Mouse (Mus musculus) thymus, adult 2 months (tissue): ENCODE results near the gene Kcnc3. TPM values are rescaled to one million over a fixed set of nuclear protein-coding genes. Genes with fewer than 3 reads are reported as not detected.

Experiments used
- DNase-seq: peaks from one replicate; pipeline ENCODE4 v3.0.0; 2021
- H3K27ac ChIP-seq: fragments of 200-500 bp; 2 replicates; pipeline ENCODE4 v1.5.1; 2012; ENCODE audit warnings: low read length, control low read depth; ENCODE audit not compliant: control insufficient read depth, insufficient read depth
- H3K27me3 ChIP-seq: fragments of 200-500 bp; 2 replicates; pipeline ENCODE4 v1.6.1; 2012; ENCODE audit warnings: mild to moderate bottlenecking, low read length, moderate library complexity, mixed read lengths; ENCODE audit not compliant: control insufficient read depth, insufficient read depth
- H3K36me3 ChIP-seq: fragments of 200-500 bp; 2 replicates; pipeline ENCODE4 v1.6.1; 2012; ENCODE audit warnings: mild to moderate bottlenecking, low read length, moderate library complexity; ENCODE audit not compliant: control insufficient read depth, insufficient read depth
- H3K4me1 ChIP-seq: fragments of 200-500 bp; replicated peaks from 2 replicates; pipeline ENCODE4 v1.6.1; 2012; ENCODE audit warnings: low read length; ENCODE audit not compliant: control insufficient read depth, insufficient read depth
- H3K4me3 ChIP-seq: fragments of 200-500 bp; 2 replicates; pipeline ENCODE4 v1.5.1; 2012; ENCODE audit warnings: mild to moderate bottlenecking, low read length, control low read depth, moderate library complexity; ENCODE audit not compliant: control insufficient read depth, insufficient read depth
- CTCF ChIP-seq: fragments of 200-500 bp; IDR thresholded peaks from 2 replicates; pipeline ENCODE4 v1.5.1; 2012; ENCODE audit warnings: mild to moderate bottlenecking, control low read depth, low read length, moderate library complexity, borderline replicate concordance; ENCODE audit not compliant: control insufficient read depth, poor library complexity, insufficient read depth; ENCODE audit errors: extremely low read depth
- POLR2A ChIP-seq: fragments of 200-500 bp; IDR thresholded peaks from 2 replicates; pipeline ENCODE4 v1.6.1; 2012; ENCODE audit warnings: mild to moderate bottlenecking, low read length, control low read depth, moderate library complexity; ENCODE audit not compliant: control insufficient read depth, poor library complexity, insufficient read depth; ENCODE audit errors: extremely low read depth
- WGBS: fragments of 180-500 bp; shearing (Covaris S2); methylation state at CpG from one replicate; pipeline ENCODE4 v1.1.7; 2018; 5-methylcytosine and 5-hydroxymethylcytosine counted together
- polyA plus RNA-seq: library from polyadenylated mRNA; depleted of rRNA; stranded (reverse); fragments of >200 nt; gene quantifications from 2 replicates; pipeline ENCODE4 v1.2.3, GENCODE M21; 2012

Kcnc3 gene
- polyA plus RNA-seq, 1 experiment = 1.0 TPM

- Histone ChIP-seq H3K36me3 (peaks cover 19% of the 10 kb centered on the region), H3K27ac (no peak within 1 kb of the TSS; the same call in 1 of the 2 replicates), H3K4me1 (peaks cover 21% of the 10 kb centered on the region), H3K4me3 (peak within 1 kb of the TSS; percentile 84), H3K27me3 (no peaks in the 10 kb centered on the region)
- peak; percentile 100 for DNase-seq
- TF ChIP-seq POLR2A (peak; percentile 36; the same call in 1 of the 2 replicates), CTCF (peak; percentile 84)
- under 1% methylated on average over 43 of the region's 43 CpGs for WGBS
Measured at GRCm38 (mm10) chr7:44548497-44549087, 41.9 kb upstream of the Kcnc3 start, which contains the start of gene Pold1. Gene Pold1 (minus strand): TSS chr7:44548849.

DNA sequence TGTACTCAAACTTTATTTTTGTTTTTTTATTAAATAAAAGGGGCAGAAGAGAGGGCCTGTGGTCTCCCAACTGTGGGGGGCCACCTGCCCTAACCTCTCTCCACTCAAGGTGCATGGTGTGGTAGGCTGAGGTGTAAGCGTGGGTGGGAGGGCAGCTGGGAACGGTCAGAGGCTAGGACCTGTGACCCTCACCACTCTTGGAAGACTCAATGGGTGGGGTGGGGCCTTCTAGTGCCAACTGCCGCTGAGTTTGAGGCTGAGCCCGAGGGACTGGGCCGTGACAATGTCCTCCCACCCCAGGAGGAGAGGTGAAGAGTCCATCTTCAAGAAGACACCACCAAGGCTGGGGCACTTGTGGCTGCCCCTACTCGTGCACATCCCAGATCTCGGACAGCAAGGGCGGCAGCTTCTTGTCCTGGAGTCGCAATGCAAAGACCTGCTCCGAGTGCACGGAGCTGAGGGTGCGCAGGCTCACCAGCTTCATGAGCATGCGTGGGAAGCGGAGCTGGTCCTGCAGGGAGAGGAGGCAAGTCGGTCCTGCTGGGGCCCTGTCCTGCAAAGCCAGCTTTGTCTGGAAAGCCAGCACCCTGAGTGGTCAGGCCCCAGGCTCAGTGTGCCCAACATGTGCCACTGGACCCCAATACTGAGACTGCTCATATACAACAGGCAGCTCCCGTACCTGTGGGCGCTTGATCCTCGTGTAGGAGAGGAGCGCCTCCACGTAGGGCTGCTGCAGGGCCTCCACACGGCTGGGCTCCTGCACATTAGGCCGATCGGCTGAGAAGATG is 40.6 kb upstream of the Kcnc3 start:
- peaks cover 20% of the 10 kb centered on the region for H3K4me1 ChIP-seq
- WGBS = 97% methylated on average over 23 of the region's 23 CpGs
- H3K27me3 ChIP-seq = no peaks in the 10 kb centered on the region
- no peak overlapping the region for H3K4me3 ChIP-seq
- no peak overlapping the region for H3K27ac ChIP-seq
- peaks cover 19% of the 10 kb centered on the region for H3K36me3 ChIP-seq
- DNase-seq = no peak
- no peak for TF ChIP-seq POLR2A
- TF ChIP-seq CTCF = no peak

- TF ChIP-seq POLR2A (no peak), CTCF (no peak)
- H3K4me1 ChIP-seq = peaks cover 20% of the 10 kb centered on the region
- 98% methylated on average over 12 of the region's 12 CpGs for WGBS
- no peaks in the 10 kb centered on the region for H3K27me3 ChIP-seq
- no peak for DNase-seq
- no peak overlapping the region for H3K4me3 ChIP-seq
- peaks cover 19% of the 10 kb centered on the region for H3K36me3 ChIP-seq
- no peak overlapping the region for H3K27ac ChIP-seq
Measured at GRCm38 (mm10) chr7:44550409-44550678, 40.1 kb upstream of the Kcnc3 start.

- peaks cover 20% of the 10 kb centered on the region for H3K4me1 ChIP-seq
- no peak for DNase-seq
- H3K27me3 ChIP-seq = no peaks in the 10 kb centered on the region
- 96% methylated on average over 21 of the region's 21 CpGs for WGBS
- H3K27ac ChIP-seq = no peak overlapping the region
- TF ChIP-seq CTCF (no peak), POLR2A (no peak)
- H3K36me3 ChIP-seq = peaks cover 19% of the 10 kb centered on the region
- H3K4me3 ChIP-seq = no peak overlapping the region
Measured at GRCm38 (mm10) chr7:44551301-44551700, 39.2 kb upstream of the Kcnc3 start.

GRCm38 (mm10) chr7:44551731-44552130 is 38.7 kb upstream of the Kcnc3 start:
- DNase-seq = no peak
- TF ChIP-seq CTCF (no peak), POLR2A (no peak)
- no peak overlapping the region for H3K4me3 ChIP-seq
- peaks cover 19% of the 10 kb centered on the region for H3K4me1 ChIP-seq
- 98% methylated on average over 22 of the region's 22 CpGs for WGBS
- no peak overlapping the region for H3K27ac ChIP-seq
- H3K27me3 ChIP-seq = no peaks in the 10 kb centered on the region
- peaks cover 19% of the 10 kb centered on the region for H3K36me3 ChIP-seq

GRCm38 (mm10) chr7:44552141-44552908 is 38.1 kb upstream of the Kcnc3 start:
- Histone ChIP-seq H3K27me3 (no peaks in the 10 kb centered on the region), H3K4me3 (no peak overlapping the region), H3K4me1 (peaks cover 14% of the 10 kb centered on the region), H3K27ac (no peak overlapping the region), H3K36me3 (peaks cover 19% of the 10 kb centered on the region)
- 95% methylated on average over 31 of the region's 31 CpGs for WGBS
- DNase-seq = no peak
- no peak for TF ChIP-seq POLR2A
- no peak for TF ChIP-seq CTCF
